Mouse (Mus musculus) heart, postnatal 0 days (tissue): ENCODE measurements at regions not wholly inside any gene's neighbourhood (a gene's known extent, or its start where the extent isn't known, plus 50 kb on each side); places are given as distances from the start of the nearest gene placed in this dataset.

Experiments
- CTCF ChIP-seq: IDR thresholded peaks from 2 replicates; pipeline ENCODE4 v1.5.1; 2016; ENCODE audit warnings: antibody characterized with exemption, control low read depth, low read depth
- EP300 ChIP-seq: IDR thresholded peaks from 2 replicates; pipeline ENCODE4 v1.6.1; 2016; ENCODE audit warnings: antibody characterized with exemption, low read depth

DNA sequence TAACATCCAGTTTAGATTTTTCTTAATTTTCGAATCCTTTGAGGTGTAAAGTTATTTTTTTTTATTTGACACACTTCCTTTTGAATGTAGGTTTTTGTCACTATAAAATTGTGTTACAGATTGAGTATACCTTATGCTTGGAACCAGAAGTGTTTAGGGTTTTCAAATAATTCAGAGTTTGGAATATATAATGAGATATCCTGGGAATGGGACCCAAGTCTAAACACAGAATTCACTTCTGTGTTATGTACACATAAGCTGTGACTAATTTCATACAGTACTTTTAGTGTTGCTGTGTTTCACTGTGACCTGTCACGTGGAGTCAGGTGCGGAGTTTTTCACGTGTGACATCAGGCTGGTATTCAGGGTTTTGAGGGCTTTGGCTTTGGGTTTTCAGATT lies 69.1 kb upstream of the Fmo9 start:
- TF ChIP-seq CTCF (no peak), EP300 (no peak)
